Mouse (Mus musculus): ENCODE data around the gene Nmb. TPM values are rescaled to one million over a fixed set of nuclear protein-coding genes. Genes with fewer than 3 reads are reported as not detected.

The Nmb gene
- polyA plus RNA-seq, 1 experiment, result 7.8 TPM

DNA sequence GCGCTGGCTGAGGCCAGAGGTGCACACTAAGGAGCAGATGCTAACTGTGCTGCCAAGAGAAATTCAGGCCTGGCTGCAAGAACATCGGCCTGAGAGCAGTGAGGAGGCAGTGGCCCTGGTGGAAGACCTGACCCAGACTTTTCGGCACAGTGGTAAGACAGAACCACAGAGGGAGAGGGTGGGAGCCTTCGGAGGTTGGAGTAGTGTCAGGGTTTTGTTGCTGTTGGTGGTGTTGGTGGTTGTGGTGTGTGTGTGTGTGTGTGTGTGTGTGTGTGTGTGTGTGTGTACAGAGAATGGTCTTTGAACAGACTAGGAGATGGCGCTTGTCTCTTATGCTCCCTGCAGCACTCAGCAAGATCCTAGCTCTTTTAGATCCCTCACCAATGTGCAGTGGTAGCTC, 41.4 kb downstream of the Nmb start:
- Histone ChIP-seq H3K4me3 (replicated peaks) (no peak overlapping the region), H3K9me3 (no peaks in the 10 kb centered on the region), H3K4me1 (peaks cover 74% of the 10 kb centered on the region), H3K27me3 (replicated peaks) (no peaks in the 10 kb centered on the region), H3K36me3 (replicated peaks; ENCODE audit: low read length) (peaks cover 34% of the 10 kb centered on the region)
- TF ChIP-seq FLI1 (IDR thresholded peaks at IDR 0.05; ENCODE audit: low read length), result no peak
- no peak for TF ChIP-seq GATA1 (IDR thresholded peaks at IDR 0.05; ENCODE audit: borderline replicate concordance, low read length)

DNA sequence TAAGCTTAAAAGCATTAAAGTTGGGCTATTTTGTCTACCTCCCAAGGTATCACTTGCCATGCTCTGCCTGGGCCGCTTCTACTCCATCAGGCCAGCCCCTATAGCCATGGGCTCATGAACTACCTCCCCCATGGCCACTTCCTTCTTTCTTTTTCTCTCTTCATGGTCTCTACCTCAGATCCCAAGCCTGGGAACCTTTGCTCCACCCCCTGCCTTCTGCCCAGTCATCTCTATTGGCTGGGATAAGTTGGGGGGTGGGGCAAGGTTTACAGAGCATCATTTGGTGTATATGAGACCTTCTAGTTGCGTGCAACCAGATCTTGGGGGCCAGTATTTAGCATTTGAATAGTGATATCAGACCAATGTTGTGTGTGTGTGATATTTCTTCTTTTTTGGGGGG, 42.4 kb downstream of the Nmb start:
- Histone ChIP-seq H3K9me3 (no peaks in the 10 kb centered on the region), H3K27me3 (replicated peaks) (no peaks in the 10 kb centered on the region), H3K36me3 (replicated peaks; ENCODE audit: low read length) (peaks cover 24% of the 10 kb centered on the region), H3K4me1 (peaks cover 70% of the 10 kb centered on the region), H3K4me3 (replicated peaks) (no peak overlapping the region)
- no peak for TF ChIP-seq GATA1 (IDR thresholded peaks at IDR 0.05; ENCODE audit: borderline replicate concordance, low read length)
- TF ChIP-seq FLI1 (IDR thresholded peaks at IDR 0.05; ENCODE audit: low read length), result no peak

- TF ChIP-seq FLI1 (IDR thresholded peaks at IDR 0.05; ENCODE audit: low read length) (no peak), GATA1 (IDR thresholded peaks at IDR 0.05; ENCODE audit: borderline replicate concordance, low read length) (no peak)
- peaks cover 62% of the 10 kb centered on the region for H3K4me1 ChIP-seq
- H3K9me3 ChIP-seq, result no peaks in the 10 kb centered on the region
- H3K4me3 ChIP-seq (replicated peaks), result peak within 1 kb of the TSS; percentile 97
- peaks cover 11% of the 10 kb centered on the region for H3K36me3 ChIP-seq (replicated peaks; ENCODE audit: low read length)
- H3K27me3 ChIP-seq (replicated peaks), result no peaks in the 10 kb centered on the region
These were observed 44.1 kb downstream of the Nmb start, which contains the start of gene Zscan2 for GRCm38 (mm10) chr7:80860729-80861274. Zscan2 (plus strand) TSS chr7:80860920.

DNA sequence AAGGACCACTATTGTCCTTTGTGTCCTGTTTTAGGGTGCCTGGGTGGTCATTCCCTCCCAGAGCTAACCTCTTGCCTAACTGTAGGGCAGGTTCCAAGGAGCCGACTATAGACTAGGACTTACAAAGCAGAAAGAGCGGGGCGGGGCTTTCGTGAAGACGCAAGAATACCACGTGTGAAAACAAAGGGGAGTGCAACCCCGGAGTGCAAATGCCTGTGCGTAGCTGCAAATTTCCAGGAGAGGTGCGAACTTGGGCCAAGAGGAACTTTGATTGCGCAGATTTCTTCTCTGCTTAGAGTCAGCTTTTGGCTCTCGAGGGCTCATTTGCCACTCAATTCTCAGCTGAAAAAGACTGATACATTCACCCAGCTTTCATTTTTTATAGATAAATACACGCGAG, 44.6 kb downstream of the Nmb start:
- TF ChIP-seq FLI1 (IDR thresholded peaks at IDR 0.05; ENCODE audit: low read length), result no peak
- TF ChIP-seq GATA1 (IDR thresholded peaks at IDR 0.05; ENCODE audit: borderline replicate concordance, low read length), result no peak
- Histone ChIP-seq H3K9me3 (no peaks in the 10 kb centered on the region), H3K36me3 (replicated peaks; ENCODE audit: low read length) (peaks cover 10% of the 10 kb centered on the region), H3K27me3 (replicated peaks) (no peaks in the 10 kb centered on the region), H3K4me3 (replicated peaks) (peak overlapping the region; percentile 97), H3K4me1 (peaks cover 61% of the 10 kb centered on the region)

DNA sequence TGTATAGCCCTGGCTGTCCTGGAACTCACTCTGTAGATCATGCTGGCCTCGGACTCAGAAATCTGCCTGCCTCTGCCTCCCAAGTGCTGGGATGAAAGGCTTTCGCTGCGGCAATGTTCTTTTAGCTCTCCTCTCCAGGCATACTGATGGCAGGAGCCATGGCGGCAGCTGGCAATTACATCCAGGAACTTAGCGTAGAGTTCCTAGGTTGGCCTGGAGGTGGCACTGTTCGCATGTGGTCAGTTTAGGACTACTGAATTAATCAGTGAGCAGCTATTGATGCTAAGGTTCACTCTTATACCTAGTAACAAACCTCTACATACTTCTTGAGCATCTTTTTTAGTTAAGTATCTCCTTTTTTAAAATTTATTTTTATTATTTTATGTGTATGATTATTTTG, 47.7 kb downstream of the Nmb start:
- H3K4me3 ChIP-seq (replicated peaks), result no peak overlapping the region
- peaks cover 37% of the 10 kb centered on the region for H3K4me1 ChIP-seq
- no peak for TF ChIP-seq GATA1 (IDR thresholded peaks at IDR 0.05; ENCODE audit: borderline replicate concordance, low read length)
- TF ChIP-seq FLI1 (IDR thresholded peaks at IDR 0.05; ENCODE audit: low read length), result no peak
- H3K27me3 ChIP-seq (replicated peaks), result no peaks in the 10 kb centered on the region
- H3K9me3 ChIP-seq, result peaks cover 7% of the 10 kb centered on the region
- no peaks in the 10 kb centered on the region for H3K36me3 ChIP-seq (replicated peaks; ENCODE audit: low read length)

DNA sequence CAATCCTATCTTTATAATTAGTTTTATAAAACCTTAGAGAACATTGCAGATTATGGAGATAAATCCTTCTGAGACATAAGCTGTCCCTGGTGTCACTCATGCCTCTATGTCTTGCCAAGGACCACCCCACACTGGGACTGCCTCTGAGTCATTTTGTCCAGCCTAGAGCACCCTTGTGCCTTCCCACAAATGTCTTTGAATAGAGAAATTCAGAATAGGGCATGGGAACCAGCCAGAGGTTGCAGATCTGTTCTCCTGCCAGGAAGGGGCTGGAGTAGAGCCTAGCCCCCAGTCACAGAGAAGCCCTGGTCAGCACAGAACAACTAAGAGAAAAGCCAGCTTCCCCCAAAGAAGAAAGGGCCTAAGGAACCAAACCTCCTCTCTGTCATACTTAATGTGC, 49.6 kb downstream of the Nmb start:
- no peak overlapping the region for H3K4me3 ChIP-seq (replicated peaks)
- H3K4me1 ChIP-seq, result peaks cover 24% of the 10 kb centered on the region
- no peaks in the 10 kb centered on the region for H3K36me3 ChIP-seq (replicated peaks; ENCODE audit: low read length)
- no peaks in the 10 kb centered on the region for H3K27me3 ChIP-seq (replicated peaks)
- peaks cover 7% of the 10 kb centered on the region for H3K9me3 ChIP-seq
- TF ChIP-seq GATA1 (IDR thresholded peaks at IDR 0.05; ENCODE audit: borderline replicate concordance, low read length), result no peak
- no peak for TF ChIP-seq FLI1 (IDR thresholded peaks at IDR 0.05; ENCODE audit: low read length)

GRCm38 (mm10) chr7:80853218-80853617, 51.7 kb downstream of the Nmb start:
- Histone ChIP-seq H3K4me3 (replicated peaks) (no peak overlapping the region), H3K9me3 (peaks cover 7% of the 10 kb centered on the region), H3K27me3 (replicated peaks) (peaks cover 3% of the 10 kb centered on the region), H3K4me1 (peaks cover 27% of the 10 kb centered on the region), H3K36me3 (replicated peaks; ENCODE audit: low read length) (no peaks in the 10 kb centered on the region)
- no peak for TF ChIP-seq GATA1 (IDR thresholded peaks at IDR 0.05; ENCODE audit: borderline replicate concordance, low read length)
- TF ChIP-seq FLI1 (IDR thresholded peaks at IDR 0.05; ENCODE audit: low read length), result no peak

Other genes starting within 250 kb of the Nmb start
- gene Crtc3, start 216.2 kb downstream of the Nmb start, polyA plus RNA-seq (2012; ENCODE audit: insufficient read depth, low replicate concordance), result 9.4 and 13.7 TPM in 2 replicates
- 2.0 and 2.2 TPM in 2 replicates for gene Iqgap1, start 79.1 kb downstream of the Nmb start, polyA plus RNA-seq (2012; ENCODE audit: insufficient read depth, low replicate concordance)
- gene Zscan2, start 44.2 kb downstream of the Nmb start, polyA plus RNA-seq (2012; ENCODE audit: insufficient read depth, low replicate concordance), result 3.6 and 5.8 TPM in 2 replicates
- 4.8 and 13.1 TPM in 2 replicates for gene Wdr73, start 3.8 kb downstream of the Nmb start, polyA plus RNA-seq (2012; ENCODE audit: insufficient read depth, low replicate concordance)
- gene Sec11a, start 42.7 kb upstream of the Nmb start, polyA plus RNA-seq (2012; ENCODE audit: insufficient read depth, low replicate concordance), result 2.2 and 6.9 TPM in 2 replicates
- 22.2 and 27.5 TPM in 2 replicates for gene Zfp592, start 88.6 kb upstream of the Nmb start, polyA plus RNA-seq (2012; ENCODE audit: insufficient read depth, low replicate concordance)
- 0.65 and 1.6 TPM in 2 replicates for gene Alpk3, start 152.5 kb upstream of the Nmb start, polyA plus RNA-seq (2012; ENCODE audit: insufficient read depth, low replicate concordance)
- not detected in 2 replicates for gene Slc28a1, start 209.7 kb upstream of the Nmb start, polyA plus RNA-seq (2012; ENCODE audit: insufficient read depth, low replicate concordance)

Data from megakaryocyte, embryonic 14.5 days (primary cell).